Mouse (Mus musculus): Measurements from ENCODE around the gene Egln1. TPM values are rescaled to one million over a fixed set of nuclear protein-coding genes. Genes with fewer than 3 reads are reported as not detected.

Gene Egln1
- polyA plus RNA-seq, 1 experiment from 2014 or later: 18.4 TPM

DNA sequence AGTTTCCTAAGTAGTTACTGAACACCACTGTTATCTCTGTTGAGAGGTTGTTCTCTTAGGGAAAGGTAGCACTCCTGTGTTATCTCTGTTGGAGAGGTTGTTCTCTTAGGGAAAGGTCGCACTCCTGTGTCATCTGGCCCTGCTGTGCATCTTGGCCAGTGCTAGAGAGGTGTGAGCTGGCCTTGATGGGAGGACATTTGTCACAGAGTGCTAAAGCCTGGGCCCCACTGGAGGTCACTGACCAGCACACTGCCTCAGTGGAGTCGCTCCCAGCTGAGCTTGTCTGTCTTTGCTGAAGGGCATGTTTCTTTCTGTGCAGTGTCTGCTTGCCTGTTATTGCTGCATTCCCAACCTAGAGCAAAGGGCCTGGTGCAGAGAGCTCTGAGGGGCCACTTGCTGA, 82.0 kb downstream of the Egln1 start:
- peaks cover 12% of the 10 kb centered on the region for H3K36me3 ChIP-seq
- H3K4me1 ChIP-seq (replicated peaks): peaks cover 49% of the 10 kb centered on the region
- WGBS: 24% methylated on average over 2 of the region's 2 CpGs
- H3K9me3 ChIP-seq (replicated peaks): no peaks in the 10 kb centered on the region
- H3K27ac ChIP-seq: peak overlapping the region; percentile 26; the same call in 1 of the 2 replicates
- H3K9ac ChIP-seq: no peak overlapping the region
- no peaks in the 10 kb centered on the region for H3K27me3 ChIP-seq
- no peak overlapping the region for H3K4me3 ChIP-seq
- ATAC-seq (replicated peaks; ENCODE audit: insufficient number of reproducible peaks, insufficient read depth, low FRiP score, low read depth): no peak
- no peak overlapping the region for H3K4me2 ChIP-seq

GRCm38 (mm10) chr8:124866669-124867068, 82.5 kb downstream of the Egln1 start:
- peak overlapping the region; percentile 18 for H3K27ac ChIP-seq
- peaks cover 53% of the 10 kb centered on the region for H3K4me1 ChIP-seq (replicated peaks)
- no peak overlapping the region for H3K4me3 ChIP-seq
- no peak for ATAC-seq (replicated peaks; ENCODE audit: insufficient number of reproducible peaks, insufficient read depth, low FRiP score, low read depth)
- H3K9ac ChIP-seq: no peak overlapping the region
- H3K27me3 ChIP-seq: no peaks in the 10 kb centered on the region
- no peaks in the 10 kb centered on the region for H3K9me3 ChIP-seq (replicated peaks)
- no peak overlapping the region for H3K4me2 ChIP-seq
- WGBS: 32% methylated on average over 3 of the region's 3 CpGs
- peaks cover 8% of the 10 kb centered on the region for H3K36me3 ChIP-seq

- H3K9me3 ChIP-seq (replicated peaks): no peaks in the 10 kb centered on the region
- peaks cover 9% of the 10 kb centered on the region; the same call in 1 of the 2 replicates for H3K36me3 ChIP-seq
- 8% methylated on average over 8 of the region's 8 CpGs for WGBS
- H3K27ac ChIP-seq: peak overlapping the region; percentile 89
- H3K4me3 ChIP-seq: peak overlapping the region; percentile 72
- H3K4me1 ChIP-seq (replicated peaks): peaks cover 62% of the 10 kb centered on the region
- peak overlapping the region; percentile 75 for H3K4me2 ChIP-seq
- H3K27me3 ChIP-seq: no peaks in the 10 kb centered on the region
- peak overlapping the region; percentile 92 for H3K9ac ChIP-seq
- ATAC-seq (replicated peaks; ENCODE audit: insufficient number of reproducible peaks, insufficient read depth, low FRiP score, low read depth): no peak
Measured at GRCm38 (mm10) chr8:124863729-124864128, 85.4 kb downstream of the Egln1 start.

- Histone ChIP-seq H3K9me3 (replicated peaks) (no peaks in the 10 kb centered on the region), H3K27me3 (no peaks in the 10 kb centered on the region), H3K36me3 (peaks cover 12% of the 10 kb centered on the region; the same call in 1 of the 2 replicates), H3K9ac (peak overlapping the region; percentile 92), H3K27ac (peak overlapping the region; percentile 89), H3K4me3 (peak overlapping the region; percentile 72), H3K4me2 (peak overlapping the region; percentile 75), H3K4me1 (replicated peaks) (peaks cover 59% of the 10 kb centered on the region)
- under 1% methylated on average over 33 of the region's 33 CpGs for WGBS
- peak; percentile 72 for ATAC-seq (replicated peaks; ENCODE audit: insufficient number of reproducible peaks, insufficient read depth, low FRiP score, low read depth)
Measured at GRCm38 (mm10) chr8:124863163-124863677, 85.9 kb downstream of the Egln1 start.

DNA sequence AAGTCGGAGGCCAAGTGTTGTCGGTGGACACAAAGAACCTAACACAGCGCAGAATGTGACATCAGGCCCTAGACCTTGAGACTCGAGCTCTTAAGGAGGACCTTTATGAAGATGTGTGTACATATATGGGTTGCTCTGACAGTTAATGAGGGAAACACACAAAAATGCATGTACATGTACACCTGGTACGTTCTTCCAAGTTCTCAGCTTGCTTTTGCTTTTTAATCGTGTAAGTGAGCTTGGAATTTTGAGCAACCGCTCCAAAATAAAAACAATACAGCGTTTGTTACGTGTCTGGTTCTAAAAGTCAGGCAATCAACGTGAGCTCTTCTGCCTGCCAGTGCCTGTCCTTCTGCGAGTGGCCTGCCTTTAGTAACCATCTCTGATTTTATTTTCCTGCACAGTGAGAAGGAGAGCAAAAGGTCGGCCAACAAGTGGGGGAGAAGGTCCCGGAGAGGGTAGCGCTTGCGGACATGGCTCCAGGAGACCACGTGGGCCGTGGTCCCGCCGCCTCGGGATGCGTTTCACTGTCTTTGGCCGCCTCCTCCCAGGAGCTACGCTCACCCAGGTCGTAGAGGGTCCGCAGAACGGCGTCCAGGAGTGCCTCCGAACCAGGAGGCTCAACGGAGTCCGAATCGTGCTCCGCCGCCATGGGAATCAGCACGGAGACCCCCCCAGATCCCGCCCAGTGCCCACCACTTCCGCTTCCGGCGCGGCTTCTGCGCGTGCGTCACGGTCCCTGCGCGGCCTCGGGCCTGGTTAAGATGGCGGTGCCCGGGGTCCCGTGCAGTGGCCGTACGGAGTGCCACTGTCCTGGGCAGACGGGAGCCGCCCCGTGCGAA, 86.6 kb downstream of the Egln1 start, which contains the start of the genes Gnpat and 2810004N23Rik:
TSS of gene Gnpat (plus strand) at position 713 of the 842 bp plus-strand sequence.
TSS of gene 2810004N23Rik (minus strand) at position 800 of the 842 bp plus-strand sequence.
- peak; percentile 94 for ATAC-seq (replicated peaks; ENCODE audit: insufficient number of reproducible peaks, insufficient read depth, low FRiP score, low read depth)
- Histone ChIP-seq H3K36me3 (peaks cover 18% of the 10 kb centered on the region), H3K4me2 (peak within 1 kb of the TSS; percentile 75), H3K4me3 (peak within 1 kb of the TSS; percentile 72), H3K4me1 (replicated peaks) (peaks cover 57% of the 10 kb centered on the region), H3K27me3 (no peaks in the 10 kb centered on the region), H3K27ac (peak within 1 kb of the TSS; percentile 89), H3K9me3 (replicated peaks) (no peaks in the 10 kb centered on the region), H3K9ac (peak within 1 kb of the TSS; percentile 92)
- WGBS: 1% methylated on average over 55 of the region's 55 CpGs

DNA sequence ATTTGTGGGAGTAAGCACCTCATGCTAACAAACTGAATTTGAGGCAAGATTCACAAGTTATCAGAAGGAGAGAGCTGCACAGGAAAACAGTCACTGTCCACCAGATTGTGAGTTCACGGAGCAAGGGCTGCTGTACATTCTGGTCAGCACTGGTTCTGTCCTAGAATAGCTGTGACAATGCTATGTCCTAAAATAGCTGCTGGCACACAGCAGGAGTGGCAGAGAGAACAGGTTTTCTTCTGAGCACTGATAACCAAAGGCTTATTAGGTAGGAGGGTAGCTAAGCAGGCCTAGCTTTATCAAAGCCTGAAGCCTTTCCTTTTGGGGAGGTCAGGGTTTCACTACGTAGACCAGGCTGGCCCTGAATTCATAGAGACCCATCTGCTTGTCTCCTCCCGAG, 88.9 kb downstream of the Egln1 start:
- Histone ChIP-seq H3K4me1 (replicated peaks) (peaks cover 37% of the 10 kb centered on the region), H3K4me2 (0 out of 2 replicates have a peak overlapping the region, but pooled peaks have one; percentile 14), H3K36me3 (peaks cover 41% of the 10 kb centered on the region), H3K4me3 (no peak overlapping the region), H3K27me3 (no peaks in the 10 kb centered on the region), H3K9me3 (replicated peaks) (peaks cover 12% of the 10 kb centered on the region), H3K9ac (0 out of 2 replicates have a peak overlapping the region, but pooled peaks have one; percentile 24), H3K27ac (peak overlapping the region; percentile 90)
- WGBS: 48% methylated on average over 3 of the region's 3 CpGs
- ATAC-seq (replicated peaks; ENCODE audit: insufficient number of reproducible peaks, insufficient read depth, low FRiP score, low read depth): peak; percentile 44

DNA sequence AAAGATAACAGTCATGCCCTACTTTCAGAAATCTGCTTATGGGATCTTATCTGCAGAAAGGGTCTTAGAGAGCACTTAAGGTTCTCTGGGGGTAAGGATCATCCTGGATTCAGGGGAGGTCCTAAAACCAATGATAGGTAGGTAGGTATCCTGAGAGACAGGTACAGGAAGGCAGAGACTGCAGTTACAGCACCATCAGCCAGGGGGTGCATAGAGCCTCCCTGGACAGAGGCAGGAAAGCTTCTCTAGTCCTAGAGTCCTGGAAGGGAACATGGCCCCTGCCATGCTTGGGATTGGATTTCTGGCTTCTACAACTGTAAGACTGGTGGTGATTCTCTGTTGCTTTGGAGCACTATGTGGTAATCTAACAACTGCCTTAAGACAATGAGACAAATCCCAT, 89.7 kb downstream of the Egln1 start:
- ATAC-seq (replicated peaks; ENCODE audit: insufficient number of reproducible peaks, insufficient read depth, low FRiP score, low read depth): no peak
- Histone ChIP-seq H3K36me3 (peaks cover 48% of the 10 kb centered on the region), H3K9ac (no peak overlapping the region), H3K4me2 (no peak overlapping the region), H3K4me1 (replicated peaks) (peaks cover 31% of the 10 kb centered on the region), H3K27me3 (no peaks in the 10 kb centered on the region), H3K9me3 (replicated peaks) (peaks cover 12% of the 10 kb centered on the region), H3K4me3 (no peak overlapping the region), H3K27ac (peak overlapping the region; percentile 90)

Other genes with a start within 250 kb of the Egln1 start
- gene Ttc13, start 227.3 kb downstream of the Egln1 start, polyA plus RNA-seq (2015; fragmentation: Nextera tagmentation; extraction: Ambion mirVana): 24.3 and 29.7 TPM in 2 replicates
- gene Arv1, start 227.2 kb downstream of the Egln1 start, polyA plus RNA-seq (2015; fragmentation: Nextera tagmentation; extraction: Ambion mirVana): 12.6 and 17.9 TPM in 2 replicates
- 1.2 and 1.9 TPM in 2 replicates for gene Fam89a, start 197.5 kb downstream of the Egln1 start, polyA plus RNA-seq (2015; fragmentation: Nextera tagmentation; extraction: Ambion mirVana)
- gene Trim67, start 156.2 kb downstream of the Egln1 start, polyA plus RNA-seq (2015; fragmentation: Nextera tagmentation; extraction: Ambion mirVana): 0.19 and 0.33 TPM in 2 replicates
- 101 and 103 TPM in 2 replicates for gene Gnpat, start 86.3 kb downstream of the Egln1 start, polyA plus RNA-seq (2015; fragmentation: Nextera tagmentation; extraction: Ambion mirVana)
- 46.3 and 51.6 TPM in 2 replicates for gene 2810004N23Rik, start 86.2 kb downstream of the Egln1 start, polyA plus RNA-seq (2015; fragmentation: Nextera tagmentation; extraction: Ambion mirVana)
- 6.5 and 7.6 TPM in 2 replicates for gene Exoc8, start 51.6 kb downstream of the Egln1 start, polyA plus RNA-seq (2015; fragmentation: Nextera tagmentation; extraction: Ambion mirVana)
- 7.2 and 9.6 TPM in 2 replicates for gene Sprtn, start 51.4 kb downstream of the Egln1 start, polyA plus RNA-seq (2015; fragmentation: Nextera tagmentation; extraction: Ambion mirVana)
- 77.3 and 91.1 TPM in 2 replicates for gene Tsnax, start 63.7 kb upstream of the Egln1 start, polyA plus RNA-seq (2015; fragmentation: Nextera tagmentation; extraction: Ambion mirVana)
- 2.7 and 3.3 TPM in 2 replicates for gene Disc1, start 104.9 kb upstream of the Egln1 start, polyA plus RNA-seq (2015; fragmentation: Nextera tagmentation; extraction: Ambion mirVana)